ENCODE assay signal across 8 mouse cellular contexts in genomic region chr6:82402501-82403495, GRCm38 (mm10). TPM values are rescaled to one million over a fixed set of nuclear protein-coding genes. Genes with fewer than 3 reads are reported as not detected.
A peak's percentile ranks its signal among the peaks of the same experiment; 100 is the strongest.
DNase-seq lines count a peak whose midpoint lies in the region; ATAC-seq and TF ChIP-seq lines count a peak whose summit lies in the region.

No protein-coding gene starts in this region.

- H3K9me3 ChIP-seq in heart, embryonic 14.5 days (ENCODE audit: control insufficient read depth, low read length) = no peaks in the 10 kb centered on the region
- no peaks in the 10 kb centered on the region for H3K9me3 ChIP-seq in forebrain, embryonic 11.5 days (ENCODE audit: control insufficient read depth, low read length)
- H3K9me3 ChIP-seq in intestine, embryonic 15.5 days = no peaks in the 10 kb centered on the region

- peak; percentile 44; the same call in 1 of the 2 replicates for ATAC-seq in heart, embryonic 14.5 days (ENCODE audit: insufficient number of reproducible peaks, insufficient read depth, low FRiP score, low read depth)
- peak; percentile 37 for ATAC-seq in forebrain, embryonic 11.5 days (replicated peaks; ENCODE audit: low FRiP score)
- peak; percentile 82 for ATAC-seq in intestine, embryonic 15.5 days

- peaks cover 12 to 20% of the 10 kb centered on the region in 2 experiments for H3K4me1 ChIP-seq in heart, embryonic 14.5 days (ENCODE audit: control insufficient read depth in 2 of 2, insufficient read depth in 2 of 2, low read length in 2 of 2)
- peaks cover 4% of the 10 kb centered on the region for H3K4me1 ChIP-seq in forebrain, embryonic 11.5 days (replicated peaks; ENCODE audit: control insufficient read depth, insufficient read depth, low read length)
- peaks cover 15% of the 10 kb centered on the region; the same call in 1 of the 2 replicates for H3K4me1 ChIP-seq in intestine, embryonic 15.5 days (replicated peaks)

- H3K27me3 ChIP-seq in heart, embryonic 14.5 days (ENCODE audit: control insufficient read depth, insufficient read depth, low read length) = peaks cover 46% of the 10 kb centered on the region
- peaks cover 25% of the 10 kb centered on the region for H3K27me3 ChIP-seq in forebrain, embryonic 11.5 days (ENCODE audit: control insufficient read depth, insufficient read depth, low read length)
- H3K27me3 ChIP-seq in intestine, embryonic 15.5 days (replicated peaks) = peaks cover 25% of the 10 kb centered on the region; the same call in 1 of the 2 replicates

- H3K4me2 ChIP-seq in heart, embryonic 14.5 days (ENCODE audit: low read length) = peak overlapping the region; percentile 68
- peak overlapping the region; percentile 65 for H3K4me2 ChIP-seq in forebrain, embryonic 11.5 days (ENCODE audit: low read depth, low read length, severe bottlenecking)
- H3K4me2 ChIP-seq in intestine, embryonic 15.5 days (replicated peaks) = peak overlapping the region; percentile 73

- peak; percentile 44; the same call in 1 of the 2 replicates for TF ChIP-seq CTCF in brain, embryonic 14.5 days (IDR thresholded peaks at IDR 0.05; ENCODE audit: borderline replicate concordance, extremely low read depth, insufficient read depth, insufficient read length)

- H3K36me3 ChIP-seq in heart, embryonic 14.5 days (ENCODE audit: control insufficient read depth, insufficient read depth, low read length) = no peaks in the 10 kb centered on the region
- no peaks in the 10 kb centered on the region for H3K36me3 ChIP-seq in forebrain, embryonic 11.5 days (ENCODE audit: control insufficient read depth, insufficient read depth, low read length)
- H3K36me3 ChIP-seq in intestine, embryonic 15.5 days = no peaks in the 10 kb centered on the region

- no peak for DNase-seq in heart, adult 18-20 months
- DNase-seq in brain, embryonic 14.5 days (ENCODE audit: low read depth) = peak; percentile 77
- peak; percentile 74 for DNase-seq in forebrain, embryonic 11.5 days (ENCODE audit: low spot score)
- DNase-seq in lung, postnatal 10 days = peak; percentile 54
- peak; percentile 41 for DNase-seq in right cerebral cortex, postnatal 25 days
- no peak for DNase-seq in spleen, postnatal 4 days (ENCODE audit: low spot score in 2 of 2)

- H3K4me3 ChIP-seq in heart, embryonic 14.5 days (ENCODE audit: control insufficient read depth in 1 of 2, insufficient read depth in 1 of 2, low read depth in 1 of 2, low read length in 2 of 2) = peak overlapping the region; percentile 32 to 37
- H3K4me3 ChIP-seq in forebrain, embryonic 11.5 days (ENCODE audit: low read depth, low read length) = peak overlapping the region; percentile 28
- peak overlapping the region; percentile 36 for H3K4me3 ChIP-seq in intestine, embryonic 15.5 days (replicated peaks)

- H3K9ac ChIP-seq in heart, embryonic 14.5 days (ENCODE audit: low read length) = 0 out of 2 replicates have a peak overlapping the region, but pooled peaks have one; percentile 0
- H3K9ac ChIP-seq in forebrain, embryonic 11.5 days (ENCODE audit: low read length) = peak overlapping the region; percentile 29; the same call in 1 of the 2 replicates
- peak overlapping the region; percentile 26; the same call in 1 of the 2 replicates for H3K9ac ChIP-seq in intestine, embryonic 15.5 days

- 2% methylated on average over 34 of the region's 34 CpGs for WGBS in heart, embryonic 14.5 days
- WGBS in forebrain, embryonic 11.5 days = 2% methylated on average over 34 of the region's 34 CpGs
- WGBS in intestine, embryonic 15.5 days = 3% methylated on average over 34 of the region's 34 CpGs

- TF ChIP-seq POLR2A in brain, embryonic 14.5 days (IDR thresholded peaks at IDR 0.05; ENCODE audit: borderline replicate concordance, extremely low read depth, insufficient read depth, insufficient read length, poor library complexity, severe bottlenecking) = no peak

- H3K27ac ChIP-seq in heart, embryonic 14.5 days (replicated peaks in 1 of 2; ENCODE audit: control insufficient read depth in 1 of 2, insufficient read depth in 1 of 2, low read depth in 2 of 2, low read length in 2 of 2) = no peak overlapping the region
- H3K27ac ChIP-seq in forebrain, embryonic 11.5 days (ENCODE audit: low read depth, low read length) = no peak overlapping the region
- H3K27ac ChIP-seq in intestine, embryonic 15.5 days = peak overlapping the region; percentile 3; the same call in 1 of the 2 replicates

RNA-seq across cellular contexts. Expression of gene Tacr1, which starts 0.7 kb away (rescaled TPM):
- 0.09 TPM in 1 of 2 replicates, not detected in the other for polyA plus RNA-seq in heart, embryonic 14.5 days (2014; fragmentation: Nextera tagmentation; extraction: Ambion mirVana)
- under 1 TPM in 1 of 2 experiments, not detected in 1; 0.28 TPM for total RNA-seq in heart, adult 18-20 months (2021)
- polyA plus RNA-seq in brain, embryonic 14.5 days (2012; rRNA removed) = 1.3 and 3.5 TPM in 2 replicates
- polyA plus RNA-seq in forebrain, embryonic 11.5 days (2014; fragmentation: Nextera tagmentation; extraction: Ambion mirVana) = 0.16 TPM in 1 of 2 replicates, not detected in the other
- 1.3 and 1.4 TPM in 2 replicates for polyA plus RNA-seq in intestine, embryonic 15.5 days (2015; fragmentation: Nextera tagmentation; extraction: Ambion mirVana)

Comparison
In these comparisons a context has a peak if more than half of its experiments do, and no peak if none do; other contexts are left out.
1. DNase-seq: peak in brain, embryonic 14.5 days (single experiment), forebrain, embryonic 11.5 days (single experiment), lung, postnatal 10 days (single experiment) and right cerebral cortex, postnatal 25 days (single experiment); none in heart, adult 18-20 months (0 of 2) and spleen, postnatal 4 days (0 of 2).
2. Peak in every context shown above with its lines, with median percentiles within 50 percentile points of each other: ATAC-seq, H3K4me2 ChIP-seq, H3K4me3 ChIP-seq and H3K9ac ChIP-seq.